Mouse (Mus musculus): Measurements from ENCODE around the gene Depdc7. TPM values are rescaled to one million over a fixed set of nuclear protein-coding genes. Genes with fewer than 3 reads are reported as not detected.

Gene Depdc7
- polyA plus RNA-seq, 1 experiment from 2014 or later = 2.2 TPM

DNA sequence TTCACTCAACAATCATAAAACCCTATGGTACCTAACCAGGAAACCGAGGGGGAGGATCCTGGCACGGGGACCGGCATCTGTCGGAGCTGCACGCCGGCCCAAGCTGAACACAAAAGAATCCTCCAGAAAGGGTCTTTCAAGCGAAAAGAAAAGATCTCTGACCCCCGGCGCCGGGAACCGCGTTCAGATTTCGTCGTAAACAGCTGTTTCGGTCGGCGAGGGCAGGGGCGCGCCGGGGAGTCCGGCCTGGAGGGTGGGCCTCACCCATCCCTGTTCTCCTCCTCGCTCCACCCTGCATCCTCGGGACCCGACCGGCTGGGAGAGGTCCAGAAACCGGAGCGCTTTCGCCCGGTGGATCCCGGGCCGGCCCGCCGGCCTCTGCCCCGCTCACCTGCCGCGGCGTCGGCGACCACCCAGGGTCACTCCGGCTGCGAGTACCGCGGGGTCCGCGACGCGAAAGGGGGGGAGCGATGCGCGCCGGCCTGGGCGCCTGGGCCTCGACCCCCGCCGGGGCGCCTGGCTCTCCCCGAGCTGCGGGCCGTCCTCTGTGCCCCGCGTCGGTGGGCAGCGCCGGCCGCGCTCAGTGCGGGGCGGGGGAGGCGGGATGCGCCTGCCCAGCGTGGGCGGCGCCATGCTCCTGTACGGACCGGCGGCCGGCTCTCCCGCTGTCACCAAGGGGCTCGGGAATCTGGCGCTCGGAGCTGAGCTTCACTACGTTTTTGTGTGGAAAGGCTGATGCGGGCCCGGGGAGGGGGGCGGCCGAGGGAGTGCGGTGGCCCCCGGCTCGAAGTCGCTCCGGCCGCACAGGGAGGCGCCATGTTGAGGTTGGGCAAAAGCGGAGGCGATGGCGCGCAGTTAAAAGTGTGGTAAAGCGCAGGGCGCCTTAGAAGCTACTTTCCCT, 30.8 kb downstream of the Depdc7 start, which contains the start of gene Tcp11l1:
Tcp11l1 (minus strand) TSS at position 585 of the 901 bp plus-strand sequence.
- peak within 1 kb of the TSS; percentile 91 for H3K4me3 ChIP-seq (ENCODE audit: low read depth, low read length)
- no peaks in the 10 kb centered on the region for H3K36me3 ChIP-seq (ENCODE audit: insufficient read depth, low read length)
- no peak for TF ChIP-seq EP300 (IDR thresholded peaks at IDR 0.05)
- TF ChIP-seq CTCF (IDR thresholded peaks at IDR 0.05) = no peak
- DNase-seq (ENCODE audit: low spot score) (peak; percentile 59), ATAC-seq (peak; percentile 93)
- peak within 1 kb of the TSS; percentile 81 for H3K4me2 ChIP-seq (replicated peaks; ENCODE audit: low read depth, low read length)
- peak within 1 kb of the TSS; percentile 50 for H3K9ac ChIP-seq (replicated peaks; ENCODE audit: low read depth)
- H3K27ac ChIP-seq (ENCODE audit: low read length) = no peak within 1 kb of the TSS
- under 1% methylated on average over 76 of the region's 99 CpGs for WGBS
- no peaks in the 10 kb centered on the region for H3K4me1 ChIP-seq (ENCODE audit: insufficient read depth, low read depth, low read length)
- no peaks in the 10 kb centered on the region for H3K27me3 ChIP-seq (replicated peaks; ENCODE audit: insufficient read depth, low read length)
- no peaks in the 10 kb centered on the region for H3K9me3 ChIP-seq (ENCODE audit: low read length)

DNA sequence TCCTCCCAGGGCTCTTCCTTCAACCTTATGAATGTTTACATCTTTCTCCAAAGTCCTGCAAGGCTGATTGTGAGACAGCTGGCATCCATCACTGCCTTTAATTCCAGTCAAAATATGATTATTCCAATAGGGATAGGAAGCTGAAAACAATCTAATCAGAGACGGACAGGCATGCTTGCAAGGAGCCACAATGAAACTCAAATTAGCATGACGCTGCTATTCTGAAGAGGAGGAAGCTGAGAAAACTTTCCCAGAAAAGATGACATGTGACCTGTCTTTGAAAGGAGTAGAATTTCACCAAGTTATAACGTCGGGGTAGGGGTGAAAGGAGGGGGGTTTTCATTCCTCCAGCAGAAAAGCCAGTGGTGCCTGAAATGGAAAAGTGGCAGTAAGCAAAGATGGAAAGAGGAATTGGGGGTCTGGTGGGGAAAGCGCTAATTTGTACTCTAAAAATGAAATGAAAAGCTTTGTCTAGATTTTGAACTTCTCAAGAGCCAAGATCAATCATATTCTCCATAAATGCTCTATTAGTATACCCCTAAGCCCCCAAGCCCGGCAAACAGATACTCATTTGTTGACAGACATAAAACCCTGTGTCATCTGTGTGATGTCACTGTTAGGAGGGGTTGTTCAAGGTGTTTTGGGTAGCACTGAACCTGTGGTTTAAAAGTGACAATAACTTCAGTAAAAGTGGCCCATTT, 31.9 kb downstream of the Depdc7 start:
- no peak overlapping the region for H3K9ac ChIP-seq (replicated peaks; ENCODE audit: low read depth)

DNA sequence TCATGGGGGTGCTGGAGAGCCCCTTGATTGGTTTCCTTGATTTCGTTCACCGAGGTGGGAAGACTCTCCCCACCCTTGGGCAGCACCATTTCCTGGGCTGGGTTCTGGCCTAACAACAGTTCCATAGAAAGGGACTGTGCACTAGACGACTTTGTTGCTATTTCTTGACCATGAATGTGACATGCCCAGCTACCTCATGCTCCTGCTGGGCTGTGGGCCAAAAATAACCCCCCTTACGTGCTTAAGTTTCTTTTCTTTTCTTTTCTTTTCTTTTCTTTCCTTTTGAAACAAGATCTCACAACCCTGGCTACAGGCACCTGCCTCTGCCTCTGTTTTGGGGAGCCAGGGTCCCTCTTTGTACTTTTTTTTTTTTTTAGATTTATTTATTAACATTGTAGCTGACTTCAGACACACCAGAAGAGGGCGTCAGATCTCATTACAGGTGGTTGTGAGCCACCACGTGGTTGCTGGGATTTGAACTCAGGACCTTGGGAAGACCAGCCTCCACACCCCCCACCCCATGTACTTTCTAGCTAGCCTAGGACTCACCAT, 32.8 kb downstream of the Depdc7 start:
- 50% methylated on average over 6 of the region's 6 CpGs for WGBS
- DNase-seq (ENCODE audit: low spot score) = no peak
- Histone ChIP-seq H3K9ac (replicated peaks; ENCODE audit: low read depth) (no peak overlapping the region), H3K4me1 (ENCODE audit: insufficient read depth, low read depth, low read length) (no peaks in the 10 kb centered on the region), H3K4me3 (ENCODE audit: low read depth, low read length) (no peak overlapping the region), H3K27ac (ENCODE audit: low read length) (no peak overlapping the region), H3K4me2 (replicated peaks; ENCODE audit: low read depth, low read length) (no peak overlapping the region), H3K36me3 (ENCODE audit: insufficient read depth, low read length) (no peaks in the 10 kb centered on the region), H3K27me3 (replicated peaks; ENCODE audit: insufficient read depth, low read length) (no peaks in the 10 kb centered on the region), H3K9me3 (ENCODE audit: low read length) (no peaks in the 10 kb centered on the region)
- no peak for ATAC-seq
- TF ChIP-seq EP300 (IDR thresholded peaks at IDR 0.05) (no peak), CTCF (IDR thresholded peaks at IDR 0.05) (no peak)

More for the DNA sequence above, 31.9 kb downstream of the Depdc7 start:
- ATAC-seq = no peak
- H3K9me3 ChIP-seq (ENCODE audit: low read length) = no peaks in the 10 kb centered on the region
- H3K27ac ChIP-seq (ENCODE audit: low read length) = no peak overlapping the region
- no peaks in the 10 kb centered on the region for H3K4me1 ChIP-seq (ENCODE audit: insufficient read depth, low read depth, low read length)
- no peaks in the 10 kb centered on the region for H3K36me3 ChIP-seq (ENCODE audit: insufficient read depth, low read length)
- peak; percentile 15 for DNase-seq (ENCODE audit: low spot score)
- TF ChIP-seq EP300 (IDR thresholded peaks at IDR 0.05) (no peak), CTCF (IDR thresholded peaks at IDR 0.05) (no peak)
- H3K4me2 ChIP-seq (replicated peaks; ENCODE audit: low read depth, low read length) = peak overlapping the region; percentile 81; the same call in 1 of the 2 replicates
- H3K4me3 ChIP-seq (ENCODE audit: low read depth, low read length) = no peak overlapping the region; the same call in 1 of the 2 replicates
- no peaks in the 10 kb centered on the region for H3K27me3 ChIP-seq (replicated peaks; ENCODE audit: insufficient read depth, low read length)
- 28% methylated on average over 6 of the region's 6 CpGs for WGBS

DNA sequence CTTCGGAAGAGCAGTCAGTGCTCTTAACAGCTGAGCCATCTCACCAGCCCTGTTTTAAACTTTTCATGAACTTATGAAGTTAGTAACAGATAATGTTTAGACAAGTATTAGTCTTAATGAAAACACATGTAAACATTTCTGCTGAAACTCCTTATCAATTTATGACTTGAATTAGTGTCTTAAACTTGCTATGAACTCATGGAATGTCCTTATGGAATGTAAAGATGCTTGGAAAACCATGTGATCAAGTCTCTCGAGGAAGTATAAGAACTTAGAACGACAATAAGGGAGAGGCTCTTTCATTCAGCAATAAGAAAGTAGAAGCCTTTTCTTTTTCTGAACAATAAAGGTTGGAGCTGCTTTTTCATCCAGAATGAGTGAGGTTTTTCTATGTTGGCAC, 38.3 kb downstream of the Depdc7 start:
- ATAC-seq = no peak
- no peaks in the 10 kb centered on the region for H3K36me3 ChIP-seq (ENCODE audit: insufficient read depth, low read length)
- H3K4me1 ChIP-seq (ENCODE audit: insufficient read depth, low read depth, low read length) = no peaks in the 10 kb centered on the region
- no peaks in the 10 kb centered on the region for H3K9me3 ChIP-seq (ENCODE audit: low read length)
- no peak overlapping the region for H3K4me2 ChIP-seq (replicated peaks; ENCODE audit: low read depth, low read length)
- TF ChIP-seq CTCF (IDR thresholded peaks at IDR 0.05) (no peak), EP300 (IDR thresholded peaks at IDR 0.05) (no peak)
- H3K27ac ChIP-seq (ENCODE audit: low read length) = no peak overlapping the region
- H3K27me3 ChIP-seq (replicated peaks; ENCODE audit: insufficient read depth, low read length) = no peaks in the 10 kb centered on the region
- no peak overlapping the region for H3K4me3 ChIP-seq (ENCODE audit: low read depth, low read length)
- H3K9ac ChIP-seq (replicated peaks; ENCODE audit: low read depth) = no peak overlapping the region
- DNase-seq (ENCODE audit: low spot score) = no peak
- WGBS = 46% methylated on average over 3 of the region's 3 CpGs

DNA sequence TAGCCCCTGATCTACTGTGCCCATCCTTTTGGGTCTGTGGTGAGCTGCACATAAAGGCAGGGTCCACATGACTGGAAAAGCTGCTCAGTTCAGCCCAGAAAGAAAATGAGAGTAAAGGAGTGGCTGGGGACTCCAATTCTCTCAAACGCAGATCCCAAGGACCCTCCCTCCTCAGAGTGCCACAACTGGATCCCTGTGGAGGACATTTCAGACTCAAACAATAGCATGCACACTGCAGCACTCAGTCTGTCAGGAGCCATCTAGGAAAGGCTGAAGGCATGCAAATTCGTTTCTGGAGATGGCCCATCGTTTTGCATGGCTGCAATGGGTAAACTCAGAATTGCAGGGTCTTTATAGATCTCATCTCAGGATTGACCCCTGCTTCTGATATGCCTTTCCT, 39.5 kb downstream of the Depdc7 start:
- Histone ChIP-seq H3K4me2 (replicated peaks; ENCODE audit: low read depth, low read length) (no peak overlapping the region), H3K9me3 (ENCODE audit: low read length) (no peaks in the 10 kb centered on the region), H3K36me3 (ENCODE audit: insufficient read depth, low read length) (no peaks in the 10 kb centered on the region), H3K4me3 (ENCODE audit: low read depth, low read length) (no peak overlapping the region), H3K9ac (replicated peaks; ENCODE audit: low read depth) (no peak overlapping the region), H3K4me1 (ENCODE audit: insufficient read depth, low read depth, low read length) (no peaks in the 10 kb centered on the region), H3K27me3 (replicated peaks; ENCODE audit: insufficient read depth, low read length) (no peaks in the 10 kb centered on the region), H3K27ac (ENCODE audit: low read length) (no peak overlapping the region)
- no peak for TF ChIP-seq EP300 (IDR thresholded peaks at IDR 0.05)
- TF ChIP-seq CTCF (IDR thresholded peaks at IDR 0.05) = no peak
- no peak for DNase-seq (ENCODE audit: low spot score)
- no peak for ATAC-seq
- 74% methylated on average over 3 of the region's 3 CpGs for WGBS

DNA sequence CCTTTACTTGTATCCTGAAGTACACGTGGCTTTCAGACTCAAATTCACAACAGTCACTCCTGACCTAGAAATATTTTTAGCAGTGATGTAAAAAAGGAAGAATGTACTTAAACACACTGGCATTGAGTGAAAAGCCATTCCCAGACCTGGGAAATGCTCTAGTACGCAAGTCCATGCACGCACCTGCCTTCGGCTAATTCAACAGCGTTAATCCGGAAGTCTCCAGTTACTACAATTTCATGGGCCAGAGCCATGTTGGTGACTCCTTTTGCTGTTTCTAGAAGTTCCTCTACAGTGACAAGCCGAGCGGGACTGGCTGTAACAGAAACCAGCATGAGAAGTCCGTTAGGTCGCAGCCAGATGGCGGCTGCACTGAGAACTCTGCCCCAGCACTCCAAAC, 43.0 kb downstream of the Depdc7 start:
- ATAC-seq (no peak), DNase-seq (ENCODE audit: low spot score) (no peak)
- H3K27me3 ChIP-seq (replicated peaks; ENCODE audit: insufficient read depth, low read length) = no peaks in the 10 kb centered on the region
- no peak overlapping the region for H3K4me2 ChIP-seq (replicated peaks; ENCODE audit: low read depth, low read length)
- WGBS = 82% methylated on average over 11 of the region's 11 CpGs
- no peak overlapping the region for H3K27ac ChIP-seq (ENCODE audit: low read length)
- H3K36me3 ChIP-seq (ENCODE audit: insufficient read depth, low read length) = no peaks in the 10 kb centered on the region
- H3K9me3 ChIP-seq (ENCODE audit: low read length) = no peaks in the 10 kb centered on the region
- no peak overlapping the region for H3K4me3 ChIP-seq (ENCODE audit: low read depth, low read length)
- no peak overlapping the region for H3K9ac ChIP-seq (replicated peaks; ENCODE audit: low read depth)
- no peaks in the 10 kb centered on the region for H3K4me1 ChIP-seq (ENCODE audit: insufficient read depth, low read depth, low read length)
- TF ChIP-seq EP300 (IDR thresholded peaks at IDR 0.05) (no peak), CTCF (IDR thresholded peaks at IDR 0.05) (no peak)

Measured in lung, postnatal 0 days (tissue).